Mouse (Mus musculus): ENCODE data around the gene Slc25a10.

GRCm38 (mm10) chr11:120447179-120447578 lies 44.5 kb upstream of the Slc25a10 start:
- TF ChIP-seq POLR2A (IDR thresholded peaks at IDR 0.05; ENCODE audit: low read depth, low read length) (no peak), CTCF (IDR thresholded peaks at IDR 0.05; ENCODE audit: extremely low read depth, insufficient read length, insufficient replicate concordance, low read depth, low read length) (no peak)

All from small intestine, adult 2 months (tissue).